Mouse (Mus musculus) heart, postnatal 0 days (tissue): ENCODE results near the gene Tspan15.

ENCODE experiments used
- CTCF ChIP-seq: IDR thresholded peaks from 2 replicates; pipeline ENCODE4 v1.5.1; 2016; ENCODE audit warnings: antibody characterized with exemption, control low read depth, low read depth
- EP300 ChIP-seq: IDR thresholded peaks from 2 replicates; pipeline ENCODE4 v1.6.1; 2016; ENCODE audit warnings: antibody characterized with exemption, low read depth

DNA sequence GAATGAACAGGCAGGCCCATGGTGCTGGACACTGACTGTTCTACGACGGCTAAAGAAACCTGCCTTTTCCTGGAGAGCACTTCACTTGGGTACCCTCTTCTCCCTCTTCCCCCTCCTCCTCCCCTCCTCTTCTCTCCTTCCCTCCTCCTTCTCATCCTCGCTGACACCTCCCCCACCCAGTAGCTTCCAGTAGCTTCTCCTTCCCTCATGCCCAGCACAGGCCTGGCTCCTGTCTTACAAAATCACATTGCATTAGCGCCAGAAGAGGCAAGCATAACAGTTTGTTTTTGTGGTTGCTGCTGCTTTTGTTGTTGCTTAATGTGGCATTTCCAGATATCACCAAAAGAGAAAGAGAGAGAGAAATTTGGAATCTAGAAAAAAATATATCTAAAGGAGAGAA lies 33.6 kb downstream of the Tspan15 start:
- TF ChIP-seq CTCF: no peak
- TF ChIP-seq EP300: no peak
